Mouse (Mus musculus) stomach, postnatal 0 days (tissue): ENCODE results near the gene Itga10.

Experiments used
- CTCF ChIP-seq: IDR thresholded peaks from 2 replicates; pipeline ENCODE4 v1.5.1; 2016; ENCODE audit warnings: antibody characterized with exemption, low read depth, mild to moderate bottlenecking, moderate library complexity
- EP300 ChIP-seq: optimal IDR thresholded peaks from 2 replicates; pipeline ENCODE3; 2016; ENCODE audit warnings: antibody characterized with exemption

- TF ChIP-seq CTCF (no peak), EP300 (no peak)
Observed at GRCm38 (mm10) chr3:96684822-96685156, 39.4 kb downstream of the Itga10 start.
